Comparison of ENCODE assay signal across 26 mouse cellular contexts in genomic region chr10:100148123-100148522, GRCm38 (mm10).
"Had no signal": no experiment of that assay in that cellular context is flagged by ENCODE, and none has a peak within 500 bp of the region (broad histone marks: within the 10 kb centered on the region; RNA-seq: fewer than 3 reads in every experiment).

No protein-coding gene starts in this region.

- H3K4me3 ChIP-seq: heart, embryonic 10.5 days; heart, embryonic 12.5 days; hindbrain, embryonic 12.5 days; intestine, embryonic 15.5 days; kidney, embryonic 15.5 days; limb, embryonic 10.5 days; limb, embryonic 12.5 days; liver, embryonic 13.5 days had no signal

- H3K9ac ChIP-seq: heart, embryonic 12.5 days; hindbrain, embryonic 12.5 days; hindbrain, embryonic 14.5 days; intestine, embryonic 15.5 days; kidney, embryonic 15.5 days; limb, embryonic 12.5 days; liver, embryonic 13.5 days had no signal

- H3K27ac ChIP-seq: heart, embryonic 10.5 days; hindbrain, embryonic 12.5 days; hindbrain, embryonic 14.5 days; intestine, embryonic 15.5 days; kidney, embryonic 15.5 days; kidney, postnatal 0 days; limb, embryonic 10.5 days; limb, embryonic 12.5 days; liver, embryonic 13.5 days had no signal

- H3K27me3 ChIP-seq: heart, embryonic 12.5 days; hindbrain, embryonic 12.5 days; intestine, embryonic 15.5 days; kidney, embryonic 15.5 days; limb, embryonic 12.5 days; liver, embryonic 13.5 days had no signal

- H3K4me1 ChIP-seq: hindbrain, embryonic 12.5 days; intestine, embryonic 15.5 days; kidney, embryonic 15.5 days; limb, embryonic 10.5 days; limb, embryonic 12.5 days; liver, embryonic 13.5 days had no signal

- H3K9me3 ChIP-seq: heart, embryonic 10.5 days; heart, embryonic 12.5 days; hindbrain, embryonic 12.5 days; intestine, embryonic 15.5 days; kidney, embryonic 15.5 days; limb, embryonic 10.5 days; limb, embryonic 12.5 days; liver, embryonic 13.5 days had no signal

- ATAC-seq: hindbrain, embryonic 16.5 days; inflammation-experienced regulatory T-cells, adult 6 months; intestine, embryonic 15.5 days had no signal

- DNase-seq: gastrocnemius, postnatal 14 days; gastrocnemius, postnatal 36 days; heart, adult 18-20 months; heart, postnatal 10 days; heart, postnatal 4 days; kidney, adult 11 months; kidney, adult 2 months; kidney, adult 9 months; kidney, postnatal 14 days; kidney, postnatal 36 days; layer of hippocampus, adult 9-11 months; layer of hippocampus, postnatal 36 days; liver; liver, embryonic 13.5 days had no signal

- H3K4me2 ChIP-seq: heart, embryonic 12.5 days; hindbrain, embryonic 12.5 days; hindbrain, embryonic 14.5 days; intestine, embryonic 15.5 days; kidney, embryonic 15.5 days; limb, embryonic 12.5 days; liver, embryonic 11.5 days; liver, embryonic 13.5 days had no signal

- H3K36me3 ChIP-seq: heart, embryonic 10.5 days; heart, embryonic 12.5 days; hindbrain, embryonic 12.5 days; intestine, embryonic 15.5 days; kidney, embryonic 15.5 days; limb, embryonic 10.5 days; limb, embryonic 12.5 days; liver, embryonic 13.5 days had no signal
